In genomic region chr2:119262978-119263377, GRCm38 (mm10) we compare ENCODE assay signal across 8 mouse cellular contexts. TPM values are rescaled to one million over a fixed set of nuclear protein-coding genes. Genes with fewer than 3 reads are reported as not detected.
DNase-seq lines count a peak whose midpoint lies in the region; ATAC-seq and TF ChIP-seq lines count a peak whose summit lies in the region.

No protein-coding gene starts in this region.

- H3K9ac ChIP-seq in hindbrain, embryonic 15.5 days, result no peak overlapping the region
- no peak overlapping the region for H3K9ac ChIP-seq in hindbrain, embryonic 12.5 days
- H3K9ac ChIP-seq in liver, embryonic 16.5 days (ENCODE audit: low read depth, low read length), result no peak overlapping the region
- no peak overlapping the region for H3K9ac ChIP-seq in stomach, embryonic 15.5 days

- peak; percentile 57; the same call in 1 of the 2 replicates for ATAC-seq in hindbrain, embryonic 15.5 days (ENCODE audit: low FRiP score, low read depth)
- no peak for ATAC-seq in hindbrain, embryonic 12.5 days (ENCODE audit: low FRiP score)
- peak; percentile 24; the same call in 1 of the 2 replicates for ATAC-seq in liver, embryonic 16.5 days (ENCODE audit: low read depth)
- ATAC-seq in stomach, embryonic 15.5 days (ENCODE audit: insufficient read depth, low FRiP score, low read depth), result peak; percentile 83

- no peaks in the 10 kb centered on the region for H3K36me3 ChIP-seq in hindbrain, embryonic 15.5 days
- no peaks in the 10 kb centered on the region for H3K36me3 ChIP-seq in hindbrain, embryonic 12.5 days
- H3K36me3 ChIP-seq in liver, embryonic 16.5 days (ENCODE audit: control insufficient read depth, insufficient read depth), result no peaks in the 10 kb centered on the region
- no peaks in the 10 kb centered on the region for H3K36me3 ChIP-seq in stomach, embryonic 15.5 days
- H3K36me3 ChIP-seq in midbrain, embryonic 10.5 days, result no peaks in the 10 kb centered on the region

- peak; percentile 62 to 80 for DNase-seq in heart, postnatal 10 days
- no peak for DNase-seq in spleen, postnatal 14 days (ENCODE audit: low spot score in 2 of 2)
- no peak for DNase-seq in midbrain, embryonic 10.5 days (ENCODE audit: low spot score)

- intact Hi-C loops in heart, postnatal 10 days (cut with DNase I), result no loop called here

- no peak overlapping the region for H3K4me3 ChIP-seq in hindbrain, embryonic 15.5 days
- H3K4me3 ChIP-seq in hindbrain, embryonic 12.5 days, result no peak overlapping the region
- H3K4me3 ChIP-seq in bone marrow macrophage, adult 2 months (ENCODE audit: insufficient read depth, low read length), result peak overlapping the region; percentile 38
- H3K4me3 ChIP-seq in liver, embryonic 16.5 days (ENCODE audit: low read depth, low read length), result no peak overlapping the region
- H3K4me3 ChIP-seq in stomach, embryonic 15.5 days (replicated peaks), result no peak overlapping the region
- H3K4me3 ChIP-seq in midbrain, embryonic 10.5 days, result no peak overlapping the region

- no peak for TF ChIP-seq CTCF in bone marrow macrophage, adult 2 months (IDR thresholded peaks at IDR 0.05; ENCODE audit: low read depth, low read length)

- 0 out of 2 replicates have a peak overlapping the region, but pooled peaks have one; percentile 15 for H3K27ac ChIP-seq in hindbrain, embryonic 15.5 days (replicated peaks)
- H3K27ac ChIP-seq in hindbrain, embryonic 12.5 days, result no peak overlapping the region
- peak overlapping the region; percentile 56 for H3K27ac ChIP-seq in bone marrow macrophage, adult 2 months (ENCODE audit: insufficient read depth, low read depth, low read length)
- no peak overlapping the region for H3K27ac ChIP-seq in liver, embryonic 16.5 days (ENCODE audit: low read length)
- peak overlapping the region; percentile 60; the same call in 1 of the 2 replicates for H3K27ac ChIP-seq in stomach, embryonic 15.5 days
- no peak overlapping the region for H3K27ac ChIP-seq in midbrain, embryonic 10.5 days (replicated peaks)

- no peak for TF ChIP-seq POLR2A in bone marrow macrophage, adult 2 months (IDR thresholded peaks at IDR 0.05; ENCODE audit: borderline replicate concordance, low read depth, low read length)

- no peaks in the 10 kb centered on the region for H3K9me3 ChIP-seq in hindbrain, embryonic 15.5 days
- H3K9me3 ChIP-seq in hindbrain, embryonic 12.5 days (replicated peaks), result no peaks in the 10 kb centered on the region
- no peaks in the 10 kb centered on the region for H3K9me3 ChIP-seq in liver, embryonic 16.5 days (replicated peaks; ENCODE audit: control insufficient read depth, low read length)
- no peaks in the 10 kb centered on the region for H3K9me3 ChIP-seq in stomach, embryonic 15.5 days
- no peaks in the 10 kb centered on the region for H3K9me3 ChIP-seq in midbrain, embryonic 10.5 days (replicated peaks)

- H3K27me3 ChIP-seq in hindbrain, embryonic 15.5 days, result no peaks in the 10 kb centered on the region
- H3K27me3 ChIP-seq in hindbrain, embryonic 12.5 days, result peaks cover 11% of the 10 kb centered on the region
- H3K27me3 ChIP-seq in liver, embryonic 16.5 days (ENCODE audit: control insufficient read depth, insufficient read depth, low read depth, low read length), result no peaks in the 10 kb centered on the region
- H3K27me3 ChIP-seq in stomach, embryonic 15.5 days (replicated peaks), result no peaks in the 10 kb centered on the region
- H3K27me3 ChIP-seq in midbrain, embryonic 10.5 days (ENCODE audit: low read depth, poor library complexity, severe bottlenecking), result no peaks in the 10 kb centered on the region

- peak overlapping the region; percentile 9; the same call in 1 of the 2 replicates for H3K4me2 ChIP-seq in hindbrain, embryonic 15.5 days
- H3K4me2 ChIP-seq in hindbrain, embryonic 12.5 days (replicated peaks), result no peak overlapping the region
- H3K4me2 ChIP-seq in liver, embryonic 16.5 days (ENCODE audit: low read depth, low read length), result no peak overlapping the region
- peak overlapping the region; percentile 19 for H3K4me2 ChIP-seq in stomach, embryonic 15.5 days

- peaks cover 6% of the 10 kb centered on the region; the same call in 1 of the 2 replicates for H3K4me1 ChIP-seq in hindbrain, embryonic 15.5 days (replicated peaks)
- no peaks in the 10 kb centered on the region for H3K4me1 ChIP-seq in hindbrain, embryonic 12.5 days
- H3K4me1 ChIP-seq in bone marrow macrophage, adult 2 months (ENCODE audit: control insufficient read depth, insufficient read depth, low read length), result peaks cover 34% of the 10 kb centered on the region
- no peaks in the 10 kb centered on the region for H3K4me1 ChIP-seq in liver, embryonic 16.5 days (ENCODE audit: control insufficient read depth, low read depth, low read length)
- peaks cover 5% of the 10 kb centered on the region; the same call in 1 of the 2 replicates for H3K4me1 ChIP-seq in stomach, embryonic 15.5 days
- H3K4me1 ChIP-seq in midbrain, embryonic 10.5 days, result no peaks in the 10 kb centered on the region

- WGBS in hindbrain, embryonic 15.5 days, result 42% methylated on average over 8 of the region's 8 CpGs
- whole genome bisulfite sequencing in hindbrain, embryonic 12.5 days, result 52% methylated on average over 8 of the region's 8 CpGs
- 17% methylated on average over 8 of the region's 8 CpGs for WGBS in liver, embryonic 16.5 days (ENCODE audit: insufficient replicate concordance)
- WGBS in stomach, embryonic 15.5 days, result 17% methylated on average over 8 of the region's 8 CpGs
- 61% methylated on average over 8 of the region's 8 CpGs for WGBS in midbrain, embryonic 10.5 days

RNA-seq across cellular contexts. Expression of gene Rhov, which starts 8.1 kb away (rescaled TPM):
- 44.2 and 45.5 TPM in 2 replicates for polyA plus RNA-seq in hindbrain, embryonic 15.5 days (2015; fragmentation: Nextera tagmentation; extraction: Ambion mirVana)
- polyA plus RNA-seq in hindbrain, embryonic 12.5 days (2016; fragmentation: Nextera tagmentation; extraction: Ambion mirVana), result 5.8 and 8.2 TPM in 2 replicates
- polyA plus RNA-seq in bone marrow macrophage, adult 2 months (2012; ENCODE audit: insufficient read depth, insufficient read length, missing spikeins), result 2.2 and 2.7 TPM in 2 replicates
- total RNA-seq in heart, postnatal 10 days (2021), result not detected
- 0.20 TPM in 1 of 2 replicates, not detected in the other for polyA plus RNA-seq in liver, embryonic 16.5 days (2015; fragmentation: Nextera tagmentation; extraction: Ambion mirVana)
- 27.1 and 28.4 TPM in 2 replicates for polyA plus RNA-seq in stomach, embryonic 15.5 days (2015; fragmentation: Nextera tagmentation; extraction: Ambion mirVana)
- 0.83 and 1.9 TPM in 2 replicates for polyA plus RNA-seq in midbrain, embryonic 10.5 days (2016; fragmentation: Nextera tagmentation; extraction: Ambion mirVana)

RNA-seq across cellular contexts. Expression of gene Vps18, which starts 25.6 kb away (rescaled TPM):
- polyA plus RNA-seq in hindbrain, embryonic 15.5 days (2015; fragmentation: Nextera tagmentation; extraction: Ambion mirVana), result 27.3 and 30.2 TPM in 2 replicates
- 28.2 and 28.3 TPM in 2 replicates for polyA plus RNA-seq in hindbrain, embryonic 12.5 days (2016; fragmentation: Nextera tagmentation; extraction: Ambion mirVana)
- polyA plus RNA-seq in bone marrow macrophage, adult 2 months (2012; ENCODE audit: insufficient read depth, insufficient read length, missing spikeins), result 33.6 and 34.1 TPM in 2 replicates
- 10 to 100 TPM; 13.4 to 13.7 TPM for total RNA-seq in heart, postnatal 10 days (2021)
- polyA plus RNA-seq in liver, embryonic 16.5 days (2015; fragmentation: Nextera tagmentation; extraction: Ambion mirVana), result 5.5 and 6.3 TPM in 2 replicates
- 16.4 and 18.0 TPM in 2 replicates for polyA plus RNA-seq in stomach, embryonic 15.5 days (2015; fragmentation: Nextera tagmentation; extraction: Ambion mirVana)
- polyA plus RNA-seq in midbrain, embryonic 10.5 days (2016; fragmentation: Nextera tagmentation; extraction: Ambion mirVana), result 23.1 and 27.5 TPM in 2 replicates

RNA-seq across cellular contexts. Expression of gene Spint1, which starts 25.8 kb away (rescaled TPM):
- polyA plus RNA-seq in hindbrain, embryonic 15.5 days (2015; fragmentation: Nextera tagmentation; extraction: Ambion mirVana), result 0.96 and 0.99 TPM in 2 replicates
- polyA plus RNA-seq in hindbrain, embryonic 12.5 days (2016; fragmentation: Nextera tagmentation; extraction: Ambion mirVana), result 3.0 and 6.4 TPM in 2 replicates
- 3.7 and 4.3 TPM in 2 replicates for polyA plus RNA-seq in bone marrow macrophage, adult 2 months (2012; ENCODE audit: insufficient read depth, insufficient read length, missing spikeins)
- not detected for total RNA-seq in heart, postnatal 10 days (2021)
- 0.29 and 1.1 TPM in 2 replicates for polyA plus RNA-seq in liver, embryonic 16.5 days (2015; fragmentation: Nextera tagmentation; extraction: Ambion mirVana)
- 74.8 and 80.2 TPM in 2 replicates for polyA plus RNA-seq in stomach, embryonic 15.5 days (2015; fragmentation: Nextera tagmentation; extraction: Ambion mirVana)
- polyA plus RNA-seq in midbrain, embryonic 10.5 days (2016; fragmentation: Nextera tagmentation; extraction: Ambion mirVana), result 1.9 and 2.4 TPM in 2 replicates

RNA-seq across cellular contexts. Expression of gene Ppp1r14d, which starts 33.3 kb away (rescaled TPM):
- polyA plus RNA-seq in hindbrain, embryonic 15.5 days (2015; fragmentation: Nextera tagmentation; extraction: Ambion mirVana), result not detected in 2 replicates
- 0.37 TPM in 1 of 2 replicates, not detected in the other for polyA plus RNA-seq in hindbrain, embryonic 12.5 days (2016; fragmentation: Nextera tagmentation; extraction: Ambion mirVana)
- not detected in 2 replicates for polyA plus RNA-seq in bone marrow macrophage, adult 2 months (2012; ENCODE audit: insufficient read depth, insufficient read length, missing spikeins)
- total RNA-seq in heart, postnatal 10 days (2021), result not detected
- polyA plus RNA-seq in liver, embryonic 16.5 days (2015; fragmentation: Nextera tagmentation; extraction: Ambion mirVana), result not detected in 2 replicates
- polyA plus RNA-seq in stomach, embryonic 15.5 days (2015; fragmentation: Nextera tagmentation; extraction: Ambion mirVana), result 3.0 and 4.4 TPM in 2 replicates
- not detected in 2 replicates for polyA plus RNA-seq in midbrain, embryonic 10.5 days (2016; fragmentation: Nextera tagmentation; extraction: Ambion mirVana)

RNA-seq across cellular contexts. Expression of gene Dnajc17, which starts 54.4 kb away (rescaled TPM):
- polyA plus RNA-seq in hindbrain, embryonic 15.5 days (2015; fragmentation: Nextera tagmentation; extraction: Ambion mirVana), result 22.6 and 24.8 TPM in 2 replicates
- polyA plus RNA-seq in hindbrain, embryonic 12.5 days (2016; fragmentation: Nextera tagmentation; extraction: Ambion mirVana), result 22.6 and 23.3 TPM in 2 replicates
- 13.5 and 18.6 TPM in 2 replicates for polyA plus RNA-seq in bone marrow macrophage, adult 2 months (2012; ENCODE audit: insufficient read depth, insufficient read length, missing spikeins)
- 10 to 100 TPM; 12.0 to 13.3 TPM for total RNA-seq in heart, postnatal 10 days (2021)
- polyA plus RNA-seq in liver, embryonic 16.5 days (2015; fragmentation: Nextera tagmentation; extraction: Ambion mirVana), result 5.9 and 6.6 TPM in 2 replicates
- polyA plus RNA-seq in stomach, embryonic 15.5 days (2015; fragmentation: Nextera tagmentation; extraction: Ambion mirVana), result 18.5 and 19.4 TPM in 2 replicates
- polyA plus RNA-seq in midbrain, embryonic 10.5 days (2016; fragmentation: Nextera tagmentation; extraction: Ambion mirVana), result 24.5 and 26.2 TPM in 2 replicates

Comparison
In these comparisons a context has a peak if more than half of its experiments do, and no peak if none do; other contexts are left out.
1. H3K27ac ChIP-seq: peak in hindbrain, embryonic 15.5 days (single experiment), bone marrow macrophage, adult 2 months (single experiment) and stomach, embryonic 15.5 days (single experiment); none in hindbrain, embryonic 12.5 days (single experiment), liver, embryonic 16.5 days (single experiment) and midbrain, embryonic 10.5 days (single experiment).
2. H3K4me2 ChIP-seq: peak in hindbrain, embryonic 15.5 days (single experiment) and stomach, embryonic 15.5 days (single experiment); none in hindbrain, embryonic 12.5 days (single experiment) and liver, embryonic 16.5 days (single experiment).
3. DNase-seq: peak in heart, postnatal 10 days (2 of 2); none in spleen, postnatal 14 days (0 of 2) and midbrain, embryonic 10.5 days (single experiment).
4. RNA of gene Spint1, which starts 25.8 kb away (polyA plus RNA-seq): 74.8 to 80.2 TPM in stomach, embryonic 15.5 days; 3.0 to 6.4 TPM in hindbrain, embryonic 12.5 days, 3.7 to 4.3 TPM in bone marrow macrophage, adult 2 months, 1.9 to 2.4 TPM in midbrain, embryonic 10.5 days, 0.29 to 1.1 TPM in liver, embryonic 16.5 days and 0.96 to 0.99 TPM in hindbrain, embryonic 15.5 days; every median in the first group is over 10 times any median in the second.